Mouse (Mus musculus) megakaryocyte, embryonic 14.5 days (primary cell): ENCODE results near the gene Mex3b. TPM values are rescaled to one million over a fixed set of nuclear protein-coding genes. Genes with fewer than 3 reads are reported as not detected.

Source experiments
- H3K27me3 ChIP-seq: replicated peaks from 2 replicates; pipeline ENCODE3; 2012; ENCODE audit warnings: inconsistent platforms
- H3K36me3 ChIP-seq: replicated peaks from 2 replicates; pipeline ENCODE3; 2012; ENCODE audit warnings: low read length, inconsistent platforms, mixed read lengths
- H3K4me1 ChIP-seq: 2 replicates; pipeline ENCODE4 v1.6.1; 2012; ENCODE audit warnings: inconsistent platforms
- H3K4me3 ChIP-seq: replicated peaks from 2 replicates; pipeline ENCODE3; 2012; ENCODE audit warnings: moderate library complexity, mild to moderate bottlenecking, inconsistent platforms
- H3K9me3 ChIP-seq: 2 replicates; pipeline ENCODE4 v1.6.1; 2012; ENCODE audit warnings: inconsistent platforms
- FLI1 ChIP-seq: IDR thresholded peaks from 2 replicates; pipeline ENCODE4 v1.6.1; 2012; ENCODE audit warnings: low read length, inconsistent platforms, mixed read lengths
- GATA1 ChIP-seq: IDR thresholded peaks from 3 replicates; pipeline ENCODE4 v1.6.1; 2012; ENCODE audit warnings: mixed read lengths, low read length, inconsistent platforms, borderline replicate concordance
- polyA plus RNA-seq: library from polyadenylated mRNA; stranded (reverse); fragments of >175 nt; gene quantifications from 2 replicates; pipeline ENCODE4 v1.2.3, GENCODE M21; 2012; ENCODE audit warnings: low replicate concordance; ENCODE audit not compliant: insufficient read depth

Mex3b gene
- polyA plus RNA-seq, 1 experiment, result 1.7 TPM

- Histone ChIP-seq H3K4me3 (no peak overlapping the region), H3K36me3 (no peaks in the 10 kb centered on the region), H3K27me3 (peaks cover 13% of the 10 kb centered on the region), H3K9me3 (peaks cover 12% of the 10 kb centered on the region), H3K4me1 (peaks cover 22% of the 10 kb centered on the region)
- TF ChIP-seq GATA1, result no peak
- no peak for TF ChIP-seq FLI1
Measured at GRCm38 (mm10) chr7:82842222-82842920, 24.8 kb upstream of the Mex3b start.

GRCm38 (mm10) chr7:82850756-82851155 is 16.4 kb upstream of the Mex3b start:
- H3K4me3 ChIP-seq, result no peak overlapping the region
- H3K9me3 ChIP-seq, result no peaks in the 10 kb centered on the region
- peaks cover 42% of the 10 kb centered on the region for H3K4me1 ChIP-seq
- peaks cover 2% of the 10 kb centered on the region for H3K27me3 ChIP-seq
- H3K36me3 ChIP-seq, result no peaks in the 10 kb centered on the region
- TF ChIP-seq GATA1, result no peak
- no peak for TF ChIP-seq FLI1

- H3K9me3 ChIP-seq, result no peaks in the 10 kb centered on the region
- no peak overlapping the region for H3K4me3 ChIP-seq
- H3K4me1 ChIP-seq, result peaks cover 42% of the 10 kb centered on the region
- H3K27me3 ChIP-seq, result peaks cover 4% of the 10 kb centered on the region
- H3K36me3 ChIP-seq, result no peaks in the 10 kb centered on the region
- TF ChIP-seq FLI1 (no peak), GATA1 (no peak)
Measured at GRCm38 (mm10) chr7:82851670-82852069, 15.5 kb upstream of the Mex3b start.

DNA sequence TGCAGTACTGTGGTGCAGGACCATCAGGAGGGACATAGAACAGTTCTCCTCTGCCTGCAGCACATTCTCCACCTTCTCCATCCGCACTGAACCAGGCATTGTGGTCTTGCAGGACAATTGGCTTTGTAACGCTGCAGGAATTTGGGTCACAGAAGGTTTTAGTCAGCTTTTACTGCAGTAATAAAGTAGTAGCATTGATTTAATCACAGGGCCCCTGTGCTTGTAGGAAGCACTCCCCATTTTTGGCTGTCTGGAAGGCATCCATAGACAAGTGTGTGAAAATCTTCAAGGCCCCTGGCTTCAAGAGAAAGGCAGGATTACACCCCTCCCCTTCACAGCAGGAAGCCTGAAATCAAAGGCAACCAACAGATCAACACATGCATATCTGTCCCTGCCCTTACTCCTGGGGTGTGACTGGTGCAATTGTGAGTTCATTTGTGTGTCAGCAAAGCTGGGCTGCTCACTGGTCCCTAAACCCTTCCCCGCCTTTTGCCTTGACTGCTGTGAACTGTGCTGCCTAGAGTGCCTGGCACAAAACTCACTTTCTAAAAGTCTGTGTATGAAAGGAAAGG is 12.9 kb upstream of the Mex3b start:
- TF ChIP-seq GATA1, result no peak
- no peak for TF ChIP-seq FLI1
- H3K4me1 ChIP-seq, result peaks cover 40% of the 10 kb centered on the region
- H3K36me3 ChIP-seq, result no peaks in the 10 kb centered on the region
- peak overlapping the region; percentile 28 for H3K4me3 ChIP-seq
- H3K9me3 ChIP-seq, result no peaks in the 10 kb centered on the region
- H3K27me3 ChIP-seq, result peaks cover 6% of the 10 kb centered on the region

DNA sequence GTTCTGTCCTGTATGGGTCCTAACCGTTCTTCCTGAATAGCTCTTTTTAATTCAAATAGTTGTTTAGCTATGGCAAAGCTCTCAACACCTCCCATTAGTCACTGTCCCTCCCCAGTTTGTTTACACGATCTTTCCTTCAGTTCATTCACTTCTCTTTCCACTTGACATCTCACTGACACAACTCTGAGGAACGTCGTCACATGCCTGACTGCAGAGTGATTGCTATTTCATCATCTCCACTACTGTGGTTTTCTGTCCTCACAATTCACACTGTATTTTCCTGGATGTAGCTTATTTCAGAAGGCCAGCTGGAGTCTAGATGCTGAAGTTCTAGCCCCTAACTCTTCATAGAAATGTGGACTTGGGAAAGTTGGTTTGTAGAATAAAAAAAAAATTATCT is 8.5 kb upstream of the Mex3b start:
- H3K9me3 ChIP-seq, result peaks cover 3% of the 10 kb centered on the region; the same call in 1 of the 2 replicates
- H3K36me3 ChIP-seq, result no peaks in the 10 kb centered on the region
- H3K4me3 ChIP-seq, result no peak overlapping the region
- H3K27me3 ChIP-seq, result peaks cover 6% of the 10 kb centered on the region
- TF ChIP-seq FLI1, result no peak
- no peak for TF ChIP-seq GATA1
- peaks cover 12% of the 10 kb centered on the region for H3K4me1 ChIP-seq

GRCm38 (mm10) chr7:82860626-82861025 is 6.5 kb upstream of the Mex3b start:
- no peaks in the 10 kb centered on the region for H3K36me3 ChIP-seq
- H3K4me3 ChIP-seq, result no peak overlapping the region
- H3K9me3 ChIP-seq, result peaks cover 3% of the 10 kb centered on the region; the same call in 1 of the 2 replicates
- H3K27me3 ChIP-seq, result peaks cover 8% of the 10 kb centered on the region
- H3K4me1 ChIP-seq, result peaks cover 15% of the 10 kb centered on the region
- TF ChIP-seq GATA1, result no peak

DNA sequence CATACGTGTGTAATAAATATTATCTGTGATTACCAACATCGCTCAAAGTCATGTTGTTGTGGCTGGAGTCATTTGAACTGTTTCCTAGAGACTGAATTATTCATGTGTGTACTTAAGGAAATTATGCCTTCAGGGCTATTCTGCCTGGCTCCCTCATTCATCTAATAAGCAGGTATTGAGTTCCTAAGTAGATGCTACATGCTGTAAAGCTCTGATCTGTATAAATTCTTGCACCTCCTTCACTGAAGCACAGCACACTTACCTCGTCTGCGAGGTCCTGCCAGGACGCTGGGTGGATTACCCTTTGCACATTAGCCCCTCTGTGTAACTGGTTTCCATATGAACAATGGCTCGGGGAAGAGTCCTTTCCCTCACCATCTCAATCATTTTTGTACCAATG is 3.8 kb upstream of the Mex3b start:
- H3K4me3 ChIP-seq, result no peak overlapping the region
- peaks cover 3% of the 10 kb centered on the region; the same call in 1 of the 2 replicates for H3K9me3 ChIP-seq
- TF ChIP-seq GATA1, result no peak
- no peak for TF ChIP-seq FLI1
- H3K27me3 ChIP-seq, result peaks cover 8% of the 10 kb centered on the region
- peaks cover 23% of the 10 kb centered on the region for H3K4me1 ChIP-seq
- no peaks in the 10 kb centered on the region for H3K36me3 ChIP-seq

GRCm38 (mm10) chr7:82864260-82864990 is 2.7 kb upstream of the Mex3b start:
- H3K4me3 ChIP-seq, result no peak overlapping the region
- peaks cover 14% of the 10 kb centered on the region for H3K27me3 ChIP-seq
- peaks cover 8% of the 10 kb centered on the region for H3K36me3 ChIP-seq
- peaks cover 11% of the 10 kb centered on the region for H3K9me3 ChIP-seq
- peaks cover 29% of the 10 kb centered on the region for H3K4me1 ChIP-seq
- no peak for TF ChIP-seq GATA1
- TF ChIP-seq FLI1, result no peak

GRCm38 (mm10) chr7:82864991-82865771 is 2.0 kb upstream of the Mex3b start:
- TF ChIP-seq FLI1, result no peak
- no peak for TF ChIP-seq GATA1
- H3K4me1 ChIP-seq, result peaks cover 35% of the 10 kb centered on the region
- peak overlapping the region; percentile 99 for H3K4me3 ChIP-seq
- peaks cover 18% of the 10 kb centered on the region for H3K27me3 ChIP-seq
- peaks cover 13% of the 10 kb centered on the region for H3K9me3 ChIP-seq
- peaks cover 15% of the 10 kb centered on the region for H3K36me3 ChIP-seq
